Mouse (Mus musculus) liver, adult 2 months (tissue): ENCODE measurements at regions not wholly inside any gene's neighbourhood (a gene's known extent, or its start where the extent isn't known, plus 50 kb on each side); places are given as distances from the start of the nearest gene placed in this dataset.

Experiments
- CTCF ChIP-seq: fragments of 200-500 bp; IDR thresholded peaks from 2 replicates; pipeline ENCODE4 v1.5.1; 2011; ENCODE audit warnings: low read depth, low read length, control low read depth
- POLR2A ChIP-seq: fragments of 200-500 bp; IDR thresholded peaks from 2 replicates; pipeline ENCODE4 v1.6.1; 2011; ENCODE audit warnings: low read length, control low read depth; ENCODE audit not compliant: insufficient read depth; ENCODE audit errors: extremely low read depth

DNA sequence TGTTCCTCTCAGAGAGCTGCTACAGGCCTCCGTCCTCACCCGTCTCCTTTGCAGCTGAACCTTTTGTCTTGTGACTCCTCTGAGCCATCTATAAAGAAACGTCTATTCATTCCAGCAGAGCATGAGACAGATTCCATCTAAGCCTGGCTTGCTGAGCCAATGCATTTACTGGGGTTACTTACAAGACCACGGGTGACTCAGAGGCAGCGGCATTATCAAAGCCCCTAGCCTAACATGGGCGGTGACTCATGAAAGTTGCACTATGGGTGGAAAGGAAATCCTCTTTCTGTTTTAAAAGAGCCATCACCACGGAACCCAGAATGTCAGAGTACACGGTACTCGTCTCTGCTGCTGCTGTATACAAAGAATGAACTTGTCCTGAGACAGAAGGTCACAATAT is 62.8 kb upstream of the Rbms3 start:
- TF ChIP-seq POLR2A (no peak), CTCF (no peak)
